Mouse (Mus musculus): Measurements from ENCODE around the gene Dusp16.

Dusp16 gene

GRCm38 (mm10) chr6:134791251-134792118 lies 940 bp downstream of the Dusp16 start:
- DNase-seq: peak; percentile 75

- no peak for DNase-seq
Observed at GRCm38 (mm10) chr6:134789100-134789499, 3.3 kb downstream of the Dusp16 start.

GRCm38 (mm10) chr6:134786426-134786825 lies 6.0 kb downstream of the Dusp16 start:
- DNase-seq: no peak

GRCm38 (mm10) chr6:134782900-134783299 lies 9.5 kb downstream of the Dusp16 start:
- no peak for DNase-seq

GRCm38 (mm10) chr6:134781494-134781913 lies 10.9 kb downstream of the Dusp16 start:
- DNase-seq: peak; percentile 60

GRCm38 (mm10) chr6:134780024-134780423 lies 12.4 kb downstream of the Dusp16 start:
- no peak for DNase-seq

- DNase-seq: peak; percentile 81
Observed at GRCm38 (mm10) chr6:134773961-134774360, 18.5 kb downstream of the Dusp16 start.

GRCm38 (mm10) chr6:134773292-134773893 lies 19.0 kb downstream of the Dusp16 start:
- DNase-seq: no peak

GRCm38 (mm10) chr6:134770339-134770738 lies 22.1 kb downstream of the Dusp16 start:
- no peak for DNase-seq

- DNase-seq: no peak
Observed at GRCm38 (mm10) chr6:134764441-134765061, 27.9 kb downstream of the Dusp16 start.

GRCm38 (mm10) chr6:134763436-134763835 lies 29.0 kb downstream of the Dusp16 start:
- DNase-seq: no peak

GRCm38 (mm10) chr6:134761808-134762207 lies 30.6 kb downstream of the Dusp16 start:
- no peak for DNase-seq

- DNase-seq: no peak
Observed at GRCm38 (mm10) chr6:134760926-134761544, 31.4 kb downstream of the Dusp16 start.

GRCm38 (mm10) chr6:134756058-134756457 lies 36.4 kb downstream of the Dusp16 start:
- DNase-seq: no peak

GRCm38 (mm10) chr6:134753858-134754257 lies 38.6 kb downstream of the Dusp16 start:
- DNase-seq: no peak

- no peak for DNase-seq
Observed at GRCm38 (mm10) chr6:134753412-134753811, 39.0 kb downstream of the Dusp16 start.

- DNase-seq: no peak
Observed at GRCm38 (mm10) chr6:134751883-134752647, 40.4 kb downstream of the Dusp16 start.

GRCm38 (mm10) chr6:134751087-134751486 lies 41.3 kb downstream of the Dusp16 start:
- no peak for DNase-seq

- DNase-seq: no peak
Observed at GRCm38 (mm10) chr6:134748126-134748525, 44.3 kb downstream of the Dusp16 start.

GRCm38 (mm10) chr6:134745876-134746275 lies 46.5 kb downstream of the Dusp16 start:
- no peak for DNase-seq

- DNase-seq: no peak
Observed at GRCm38 (mm10) chr6:134743568-134743967, 48.9 kb downstream of the Dusp16 start.

GRCm38 (mm10) chr6:134736853-134737252 lies 55.6 kb downstream of the Dusp16 start:
- DNase-seq: no peak

All from cerebellum, adult 9-10 months (tissue).